Mouse (Mus musculus): ENCODE measurements around the gene Mttp.

DNA sequence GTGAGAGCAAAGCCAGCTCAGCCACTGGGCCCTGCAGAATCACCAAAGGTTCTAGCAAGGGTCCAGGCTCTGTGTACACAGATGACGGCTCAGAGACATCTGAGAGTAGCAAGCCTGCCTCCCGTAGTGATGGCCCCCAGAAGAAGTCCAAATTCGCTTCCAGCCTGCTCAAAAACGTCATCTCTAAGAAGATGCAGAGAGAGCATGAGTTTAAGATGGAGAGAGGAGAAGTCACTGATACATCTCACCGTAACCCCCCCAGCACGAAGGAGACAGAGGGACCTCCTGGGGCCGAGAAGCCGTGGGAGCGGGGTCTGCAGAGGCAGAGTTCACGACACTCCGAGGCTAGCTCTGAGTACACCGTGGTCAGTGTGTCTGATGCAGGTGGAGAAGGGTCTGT lies 77.5 kb downstream of the Mttp start, which contains the start of gene Gm5105:
- TF ChIP-seq CTCF (IDR thresholded peaks at IDR 0.05; ENCODE audit: extremely low read depth, insufficient read depth, insufficient read length, insufficient replicate concordance) (no peak), POLR2A (IDR thresholded peaks at IDR 0.05; ENCODE audit: low read depth, low read length) (no peak)
